Mouse (Mus musculus) olfactory bulb, adult 2 months (tissue): ENCODE results near the gene Qk.

ENCODE experiments used
- CTCF ChIP-seq: fragments of 200-500 bp; IDR thresholded peaks from 2 replicates; pipeline ENCODE4 v1.5.1; 2012; ENCODE audit warnings: low read depth, mild to moderate bottlenecking, low read length, moderate library complexity; ENCODE audit not compliant: insufficient read depth
- POLR2A ChIP-seq: fragments of 200-500 bp; IDR thresholded peaks from 2 replicates; pipeline ENCODE4 v1.6.1; 2012; ENCODE audit warnings: mild to moderate bottlenecking, low read depth, low read length, moderate library complexity; ENCODE audit not compliant: insufficient read depth

- TF ChIP-seq CTCF (no peak), POLR2A (no peak)
Observed at GRCm38 (mm10) chr17:10299396-10299795, 20.3 kb downstream of the Qk start.
